Mouse (Mus musculus) CD8-positive naive resting alpha-beta T cell, adult 2 months (primary cell): ENCODE measurements around the gene Rab2b.
"Not testable (repeated sequence)": the region's sequence is repeated elsewhere in the genome, so short reads cannot be mapped to it uniquely, and the experiment has no call there.

Experiments
- DNase-seq, 2 experiments: peaks; one replicate each; pipeline ENCODE4 v3.0.0; 2022; ENCODE audit warnings: low read depth in 2 of 2, low spot score in 2 of 2

Gene Rab2b

DNA sequence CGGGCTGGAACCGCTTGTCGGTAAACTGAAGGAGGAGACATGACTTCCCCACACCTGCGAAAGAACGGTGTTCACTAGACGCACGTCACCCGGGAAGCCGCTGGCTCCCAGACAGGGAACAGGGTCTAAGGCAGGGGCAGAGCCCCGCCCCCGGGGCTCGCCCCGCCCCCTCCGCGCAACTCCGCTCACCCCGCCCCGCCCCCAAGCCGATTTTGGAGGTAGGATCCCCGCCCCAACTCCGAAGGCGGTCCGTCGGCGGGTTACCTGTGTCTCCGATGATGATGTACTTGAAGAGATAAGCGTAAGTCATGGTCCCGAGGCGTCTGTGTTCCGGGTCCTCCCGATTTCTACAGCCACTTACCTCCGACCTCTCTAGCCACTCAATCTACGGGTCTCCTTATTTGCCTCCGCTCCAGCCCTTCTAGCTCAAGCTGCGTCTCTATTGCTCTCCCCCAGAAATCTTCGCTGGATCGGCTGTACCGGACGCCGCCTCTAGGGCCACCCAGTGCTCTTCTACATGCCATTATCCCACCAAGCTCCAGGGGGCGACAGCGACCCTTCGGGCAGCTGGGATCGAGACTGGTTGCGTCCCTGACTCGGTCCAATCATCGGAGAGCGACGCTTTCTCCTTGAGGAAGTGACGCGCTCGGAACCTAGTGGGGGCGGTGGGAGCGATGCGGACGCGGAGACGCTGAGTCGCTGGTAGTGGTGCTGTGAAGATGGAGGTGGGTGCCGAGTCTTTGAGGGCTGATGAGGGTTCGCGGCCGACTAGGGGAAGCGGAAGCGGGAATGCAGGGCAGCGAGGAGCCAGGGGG lies at the start of gene Rab2b, which contains the start of gene Tox4:
Gene Rab2b, minus strand, starts transcription at position 614 of the 815 bp plus-strand sequence.
Gene Tox4, plus strand, starts transcription at position 215 of the 815 bp plus-strand sequence.
- peak; percentile 99 for DNase-seq

GRCm38 (mm10) chr14:52327910-52328812 lies 48.8 kb upstream of the Rab2b start, which contains the start of gene Sall2:
Gene Sall2 (minus strand): TSS chr14:52328762.
- no peak for DNase-seq

GRCm38 (mm10) chr14:52327375-52327901 lies 48.1 kb upstream of the Rab2b start:
- DNase-seq, result no peak

- DNase-seq, result no peak
These were observed 46.5 kb upstream of the Rab2b start for GRCm38 (mm10) chr14:52325890-52326289.

GRCm38 (mm10) chr14:52319361-52319760 lies 40.0 kb upstream of the Rab2b start:
- no peak for DNase-seq

- no peak for DNase-seq
These were observed 37.3 kb upstream of the Rab2b start for GRCm38 (mm10) chr14:52316441-52317225.

DNA sequence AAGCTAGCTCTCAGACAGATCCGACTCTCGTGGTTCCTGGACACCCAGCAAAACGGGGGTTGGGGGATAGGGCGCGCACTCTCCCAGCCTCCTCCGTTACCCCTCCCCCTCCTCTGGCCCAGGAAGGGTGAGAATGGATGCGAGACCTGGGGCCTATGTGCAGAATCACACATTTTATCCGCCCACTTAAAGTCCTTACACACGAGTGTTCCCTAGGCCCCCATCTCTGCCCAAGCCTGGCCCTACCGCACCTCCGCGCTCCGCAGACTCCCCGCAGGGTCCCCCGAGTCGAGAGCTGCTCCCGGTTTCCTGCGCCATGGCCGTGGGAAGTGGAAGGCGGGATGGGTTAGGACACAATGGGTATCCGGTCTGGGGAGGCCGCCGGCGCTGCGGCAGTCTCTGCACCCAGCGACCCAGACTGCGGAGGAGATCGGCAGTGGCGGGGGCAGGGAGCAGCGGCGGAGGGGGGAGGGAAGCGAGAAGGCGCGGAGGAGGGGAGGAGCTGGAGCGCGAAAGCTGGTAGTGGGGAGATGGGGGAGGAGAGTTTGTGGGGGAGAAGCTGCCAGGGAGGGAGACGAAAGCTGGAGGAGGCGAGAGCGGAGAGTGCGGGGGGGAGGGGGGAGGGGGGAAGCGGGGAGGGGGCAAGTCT lies 36.6 kb upstream of the Rab2b start:
- peak in 1 of 2 experiments; percentile 31 for DNase-seq

DNA sequence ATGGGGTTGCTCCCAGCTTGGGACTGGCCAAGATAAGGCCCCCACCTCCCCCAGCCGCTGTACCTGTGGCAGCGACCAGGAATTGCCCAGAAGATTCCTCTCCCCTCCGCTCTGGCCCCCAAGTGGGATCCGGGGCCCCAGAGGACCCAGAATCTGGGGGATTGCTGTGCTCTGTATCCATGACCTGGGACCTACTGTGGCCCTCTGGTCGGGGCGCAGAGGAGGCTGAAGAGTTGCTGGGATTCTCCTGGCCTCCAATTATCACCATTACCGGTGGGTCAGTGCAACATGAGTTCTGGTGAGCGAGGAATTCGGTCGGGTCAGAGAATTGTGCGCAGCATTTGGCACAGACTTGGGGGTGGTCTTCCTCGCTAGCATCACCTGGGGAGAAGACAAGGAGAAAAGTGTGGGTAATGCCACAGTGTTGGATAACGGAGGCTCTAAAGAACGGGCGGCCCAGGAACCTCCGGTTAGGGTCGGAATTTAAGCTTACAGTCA lies 36.0 kb upstream of the Rab2b start:
- no peak for DNase-seq

GRCm38 (mm10) chr14:52314808-52315150 lies 35.4 kb upstream of the Rab2b start:
- DNase-seq, result no peak

- DNase-seq, result no peak
These were observed 34.8 kb upstream of the Rab2b start for GRCm38 (mm10) chr14:52313931-52314807.

DNA sequence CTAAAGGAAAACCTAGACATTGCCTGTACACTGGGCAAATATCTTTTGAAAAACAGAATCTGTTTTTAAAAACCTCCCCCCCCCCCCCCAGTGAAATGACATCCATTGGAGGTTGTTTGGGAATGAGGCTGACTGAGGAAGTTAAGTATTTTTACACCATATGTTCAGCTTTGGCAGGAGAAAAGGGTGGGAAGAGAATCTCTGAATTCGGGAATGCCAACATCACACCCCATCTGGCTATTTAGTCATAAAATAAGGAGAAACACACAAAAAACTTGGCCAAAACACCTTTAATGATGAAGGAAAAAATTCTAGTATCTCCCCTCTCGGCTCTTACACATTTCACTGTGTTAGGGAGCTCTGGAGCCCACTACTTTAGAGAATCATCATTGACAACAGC lies 31.6 kb upstream of the Rab2b start:
- DNase-seq, result no peak

- DNase-seq, result not testable (repeated sequence)
These were observed 31.0 kb upstream of the Rab2b start for GRCm38 (mm10) chr14:52310343-52310742.

DNA sequence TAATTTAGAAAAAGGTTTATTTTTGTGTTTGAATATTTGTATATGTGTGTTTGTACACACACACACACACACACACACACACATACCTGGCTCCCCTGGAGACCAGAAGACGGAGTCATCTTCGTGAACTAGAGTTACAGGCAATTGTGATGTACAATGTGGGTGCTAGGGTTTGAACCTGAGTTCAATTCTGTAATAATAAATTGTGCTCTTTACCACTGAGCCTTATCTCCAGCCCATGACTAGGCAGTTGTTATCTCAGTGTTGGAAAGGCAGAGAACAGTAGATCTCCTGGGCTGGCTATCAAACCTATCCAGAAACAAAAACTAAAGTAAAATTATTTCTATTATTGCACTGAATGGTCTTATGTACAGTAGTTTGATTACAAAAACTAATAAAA lies 26.8 kb upstream of the Rab2b start:
- no peak for DNase-seq

DNA sequence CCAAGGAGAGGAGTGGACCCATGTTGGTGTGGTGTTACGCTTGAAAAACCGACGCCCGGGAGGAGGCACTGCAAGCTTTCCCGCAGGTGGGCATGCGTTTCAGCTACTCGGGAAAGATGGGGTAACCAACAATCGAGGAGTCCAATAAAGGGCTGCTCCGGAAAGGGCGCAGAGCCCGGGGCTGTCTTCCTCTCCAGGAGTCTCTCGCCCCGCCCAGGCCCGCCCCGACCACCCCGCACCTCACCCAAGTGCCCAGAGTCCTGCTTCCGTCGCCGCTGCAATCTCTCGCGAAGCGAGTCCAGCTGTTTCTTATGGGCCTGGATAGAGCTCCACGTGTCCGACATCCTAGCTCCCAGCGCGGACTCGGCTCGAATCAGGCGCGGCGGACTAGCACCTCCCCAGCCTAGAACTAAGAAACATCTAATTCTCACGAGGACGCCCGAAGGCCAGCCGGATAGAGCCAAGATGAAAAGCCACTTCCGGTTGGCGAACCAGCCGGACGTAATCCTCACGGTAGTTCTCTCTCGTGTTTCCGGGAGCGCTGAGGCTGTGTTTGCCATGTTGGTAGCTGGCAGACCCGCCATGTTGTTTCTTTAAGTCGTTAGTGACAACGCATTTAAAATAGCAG lies 25.4 kb upstream of the Rab2b start, which contains the start of gene Mettl3:
Gene Mettl3, minus strand, starts transcription at position 485 of the 628 bp plus-strand sequence.
- peak; percentile 80 for DNase-seq

DNA sequence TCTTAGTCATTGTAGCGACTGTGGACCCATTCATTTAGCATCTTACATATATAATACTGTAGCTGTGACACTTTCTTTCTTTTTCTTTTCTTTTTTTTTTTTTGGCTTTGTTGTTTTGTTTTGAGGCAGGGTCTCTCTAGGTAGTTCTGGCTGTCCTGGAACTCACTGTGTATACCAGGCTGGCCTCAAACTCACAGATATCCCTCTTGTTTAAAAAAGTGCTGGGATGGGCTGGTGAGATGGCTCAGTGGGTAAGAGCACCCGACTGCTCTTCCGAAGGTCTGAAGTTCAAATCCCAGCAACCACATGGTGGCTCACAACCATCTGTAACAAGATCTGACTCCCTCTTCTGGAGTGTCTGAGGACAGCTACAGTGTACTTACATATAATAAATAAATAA lies 24.2 kb upstream of the Rab2b start:
- not testable (repeated sequence) for DNase-seq

- DNase-seq, result no peak
These were observed 16.4 kb upstream of the Rab2b start for GRCm38 (mm10) chr14:52295558-52296264.

- no peak for DNase-seq
These were observed 4.8 kb upstream of the Rab2b start for GRCm38 (mm10) chr14:52284191-52284590.

DNA sequence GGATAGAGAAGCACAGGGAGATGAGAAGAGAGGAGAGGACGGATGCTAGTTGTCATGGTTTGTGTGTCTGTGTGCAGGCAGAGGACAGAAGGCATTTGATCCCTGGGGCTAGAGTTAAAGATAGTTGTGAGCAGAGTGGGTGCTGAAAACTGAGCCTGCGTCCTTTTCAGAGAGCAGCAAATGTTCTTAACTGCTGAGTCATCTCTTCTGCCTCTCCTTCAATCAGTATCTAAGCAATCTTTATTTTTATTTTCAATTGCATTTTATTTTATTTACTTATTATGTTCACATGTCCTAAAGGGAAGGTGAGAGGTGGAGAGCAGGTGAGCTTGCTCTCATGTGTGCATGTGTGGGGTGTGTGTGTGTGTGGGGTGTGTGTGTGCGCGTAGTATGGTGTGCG lies 4.3 kb upstream of the Rab2b start:
- DNase-seq, result no peak
